ENCODE assay signal across 8 mouse cellular contexts in the genomic region with DNA sequence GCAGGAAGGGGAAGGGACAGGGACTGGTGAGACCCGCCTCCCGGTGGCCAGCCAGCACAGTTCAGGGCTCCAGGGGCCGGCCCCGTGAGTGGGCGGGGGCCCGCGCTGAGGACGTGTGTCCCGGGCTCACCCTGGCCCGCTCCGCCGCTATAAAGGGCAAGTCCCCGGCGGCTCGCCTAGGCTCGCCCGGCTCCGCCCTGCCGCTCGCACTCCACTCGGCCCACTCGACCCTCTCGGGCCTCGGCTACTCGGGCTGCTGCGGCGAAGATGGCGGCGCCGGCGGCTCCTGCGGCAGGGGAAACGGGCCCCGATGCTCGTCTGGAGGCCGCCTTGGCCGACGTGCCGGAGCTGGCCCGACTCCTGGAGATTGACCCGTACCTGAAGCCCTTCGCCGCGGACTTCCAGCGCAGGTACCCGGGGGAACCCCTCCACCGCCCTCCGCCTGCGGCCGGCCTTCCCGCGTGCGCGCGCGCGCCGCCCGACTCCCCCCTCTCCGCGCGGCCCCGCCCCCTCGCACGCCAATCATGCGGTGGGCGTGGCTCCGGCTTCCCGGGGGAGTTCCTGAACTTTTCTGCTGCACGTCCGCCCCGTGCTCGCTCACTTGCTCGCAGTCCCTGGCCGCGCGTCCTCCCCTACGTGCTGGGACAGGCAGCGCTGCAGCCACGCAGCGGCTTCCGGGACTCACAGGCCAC. TPM values are rescaled to one million over a fixed set of nuclear protein-coding genes. Genes with fewer than 3 reads are reported as not detected.
DNase-seq lines count a peak whose midpoint lies in the region; ATAC-seq and TF ChIP-seq lines count a peak whose summit lies in the region.

A gene (plus strand): TSS at position 64 of the 692 bp plus-strand sequence.

- 0 out of 2 replicates have a peak, but pooled peaks cover 5% of the 10 kb centered on the region for H3K4me1 ChIP-seq in lung, embryonic 15.5 days
- no peaks in the 10 kb centered on the region for H3K4me1 ChIP-seq in olfactory bulb, adult 2 months (ENCODE audit: control insufficient read depth, insufficient read depth, low read length)

- no peaks in the 10 kb centered on the region for H3K9me3 ChIP-seq in lung, embryonic 15.5 days

- no peak for TF ChIP-seq CTCF in olfactory bulb, adult 2 months (IDR thresholded peaks at IDR 0.05; ENCODE audit: insufficient read depth, low read depth, low read length)

- H3K36me3 ChIP-seq in lung, embryonic 15.5 days: no peaks in the 10 kb centered on the region

- peak within 1 kb of the TSS; percentile 93 for H3K9ac ChIP-seq in lung, embryonic 15.5 days

- peak within 1 kb of the TSS; percentile 97 for H3K27ac ChIP-seq in lung, embryonic 15.5 days
- H3K27ac ChIP-seq in olfactory bulb, adult 2 months (ENCODE audit: insufficient read depth, low read depth, low read length): peak within 1 kb of the TSS; percentile 93

- TF ChIP-seq POLR2A in olfactory bulb, adult 2 months (IDR thresholded peaks at IDR 0.05; ENCODE audit: insufficient read depth, low read depth, low read length): peak; percentile 79

- WGBS in lung, embryonic 15.5 days: under 1% methylated on average over 75 of the region's 82 CpGs
- WGBS in olfactory bulb, adult 2 months: under 1% methylated on average over 82 of the region's 82 CpGs

- ATAC-seq in frontal cortex, adult (ENCODE audit: low TSS enrichment): peak; percentile 94
- peak; percentile 89 to 90 for ATAC-seq in hematopoietic stem cell, adult 5-6 weeks (replicated peaks in 1 of 2; ENCODE audit: insufficient read depth in 1 of 2, low FRiP score in 2 of 2, low TSS enrichment in 1 of 2, low read depth in 1 of 2, poor library complexity in 2 of 2, severe bottlenecking in 2 of 2)
- ATAC-seq in lung, embryonic 15.5 days (ENCODE audit: borderline replicate concordance, extremely low read depth, low FRiP score, low TSS enrichment): peak; percentile 98

- peak within 1 kb of the TSS; percentile 56 for H3K4me2 ChIP-seq in lung, embryonic 15.5 days

- peak; percentile 99 for DNase-seq in Muller cell, postnatal 12 days (ENCODE audit: inconsistent ontology term)
- DNase-seq in cerebellum, adult 9-10 months: peak; percentile 75
- DNase-seq in layer of hippocampus, adult 9-10 months (ENCODE audit: low spot score): peak; percentile 43
- peak; percentile 84 to 85 for DNase-seq in thymus, adult 18-20 months

- no peaks in the 10 kb centered on the region for H3K27me3 ChIP-seq in lung, embryonic 15.5 days

- peak within 1 kb of the TSS; percentile 70 for H3K4me3 ChIP-seq in lung, embryonic 15.5 days
- peak within 1 kb of the TSS; percentile 76 for H3K4me3 ChIP-seq in olfactory bulb, adult 2 months (ENCODE audit: insufficient read depth, low read depth, low read length)

RNA-seq across cellular contexts. Expression of the gene that starts here (rescaled TPM):
- 45.5 and 50.4 TPM in 2 replicates for total RNA-seq in hematopoietic stem cell, adult 5-6 weeks (2017)
- polyA plus RNA-seq in lung, embryonic 15.5 days (2015; fragmentation: Nextera tagmentation; extraction: Ambion mirVana): 23.9 and 26.0 TPM in 2 replicates
- not detected in 2 replicates for polyA plus RNA-seq in olfactory bulb, adult 2 months (2012; ENCODE audit: insufficient read depth, insufficient read length, low replicate concordance, missing spikeins)

Comparison
In these comparisons a context has a peak if more than half of its experiments do, and no peak if none do; other contexts are left out.
1. Peak in every context shown above with its lines: DNase-seq, ATAC-seq, H3K4me3 ChIP-seq and H3K27ac ChIP-seq.
2. RNA of the gene that starts here (polyA plus RNA-seq): 23.9 to 26.0 TPM in lung, embryonic 15.5 days; not detected in olfactory bulb, adult 2 months; every median in the first group is over 10 times any median in the second.
3. DNase-seq: peak in every context shown above with its lines; median percentile 99 in Muller cell, postnatal 12 days; 84 in thymus, adult 18-20 months; 75 in cerebellum, adult 9-10 months; 43 in layer of hippocampus, adult 9-10 months.